In genomic region chr2:49909838-49910407, GRCm38 (mm10) we compare ENCODE assay signal across 22 mouse cellular contexts.
A peak's percentile ranks its signal among the peaks of the same experiment; 100 is the strongest.
DNase-seq lines count a peak whose midpoint lies in the region; ATAC-seq lines count a peak whose summit lies in the region.
"Had no signal": no experiment of that assay in that cellular context is flagged by ENCODE, and none has a peak within 500 bp of the region (broad histone marks: within the 10 kb centered on the region; RNA-seq: fewer than 3 reads in every experiment).

No protein-coding gene starts in this region.

- peaks cover 40% of the 10 kb centered on the region for H3K4me1 ChIP-seq in hindbrain, embryonic 10.5 days (replicated peaks)
- H3K4me1 ChIP-seq in hindbrain, embryonic 12.5 days: no peaks in the 10 kb centered on the region; the same call in 1 of the 2 replicates
- H3K4me1 ChIP-seq in stomach, embryonic 15.5 days: no peaks in the 10 kb centered on the region; the same call in 1 of the 2 replicates
- H3K4me1 ChIP-seq in neural tube, embryonic 15.5 days: peaks cover 10% of the 10 kb centered on the region; the same call in 1 of the 2 replicates
- H3K4me1 ChIP-seq: hindbrain, embryonic 15.5 days had no signal

- H3K9ac ChIP-seq in hindbrain, embryonic 12.5 days: no peak overlapping the region
- no peak overlapping the region for H3K9ac ChIP-seq in stomach, embryonic 15.5 days
- H3K9ac ChIP-seq in neural tube, embryonic 15.5 days (replicated peaks): no peak overlapping the region
- H3K9ac ChIP-seq: embryonic facial prominence, embryonic 12.5 days; forebrain, embryonic 13.5 days; heart, embryonic 15.5 days; hindbrain, embryonic 15.5 days had no signal

- ATAC-seq in hindbrain, embryonic 12.5 days (ENCODE audit: low FRiP score): no peak
- ATAC-seq in stomach, embryonic 15.5 days (ENCODE audit: insufficient read depth, low FRiP score, low read depth): peak; percentile 35; the same call in 1 of the 2 replicates
- no peak for ATAC-seq in neural tube, embryonic 15.5 days (ENCODE audit: low FRiP score)
- ATAC-seq: activated CD4-positive, CD25-positive, alpha-beta regulatory T cell, adult 4 months; forebrain, embryonic 13.5 days; intestine, postnatal 0 days had no signal

- no peaks in the 10 kb centered on the region for H3K36me3 ChIP-seq in hindbrain, embryonic 10.5 days
- no peaks in the 10 kb centered on the region for H3K36me3 ChIP-seq in hindbrain, embryonic 12.5 days
- H3K36me3 ChIP-seq in stomach, embryonic 15.5 days: no peaks in the 10 kb centered on the region
- no peaks in the 10 kb centered on the region for H3K36me3 ChIP-seq in neural tube, embryonic 15.5 days
- H3K36me3 ChIP-seq: embryonic facial prominence, embryonic 12.5 days; heart, embryonic 15.5 days; hindbrain, embryonic 15.5 days had no signal

- no peak overlapping the region for H3K4me3 ChIP-seq in hindbrain, embryonic 10.5 days
- H3K4me3 ChIP-seq in hindbrain, embryonic 12.5 days: no peak overlapping the region
- no peak overlapping the region for H3K4me3 ChIP-seq in stomach, embryonic 15.5 days (replicated peaks)
- H3K4me3 ChIP-seq in neural tube, embryonic 15.5 days (replicated peaks): no peak overlapping the region
- H3K4me3 ChIP-seq: embryonic facial prominence, embryonic 12.5 days; forebrain, embryonic 13.5 days; heart, embryonic 15.5 days; hindbrain, embryonic 15.5 days had no signal

- H3K9me3 ChIP-seq in hindbrain, embryonic 10.5 days: no peaks in the 10 kb centered on the region
- no peaks in the 10 kb centered on the region for H3K9me3 ChIP-seq in hindbrain, embryonic 12.5 days (replicated peaks)
- H3K9me3 ChIP-seq in stomach, embryonic 15.5 days: no peaks in the 10 kb centered on the region
- no peaks in the 10 kb centered on the region for H3K9me3 ChIP-seq in neural tube, embryonic 15.5 days (replicated peaks)
- H3K9me3 ChIP-seq: embryonic facial prominence, embryonic 12.5 days; forebrain, embryonic 13.5 days; heart, embryonic 15.5 days; hindbrain, embryonic 15.5 days had no signal

- WGBS in hindbrain, embryonic 10.5 days: 74% methylated on average over 6 of the region's 6 CpGs
- WGBS in hindbrain, embryonic 12.5 days: 72% methylated on average over 6 of the region's 6 CpGs
- WGBS in stomach, embryonic 15.5 days: 75% methylated on average over 6 of the region's 6 CpGs
- WGBS in neural tube, embryonic 15.5 days: 61% methylated on average over 6 of the region's 6 CpGs

- no peaks in the 10 kb centered on the region for H3K27me3 ChIP-seq in hindbrain, embryonic 10.5 days (ENCODE audit: insufficient read depth, poor library complexity, severe bottlenecking)
- H3K27me3 ChIP-seq in hindbrain, embryonic 12.5 days: no peaks in the 10 kb centered on the region
- H3K27me3 ChIP-seq in stomach, embryonic 15.5 days (replicated peaks): no peaks in the 10 kb centered on the region
- no peaks in the 10 kb centered on the region for H3K27me3 ChIP-seq in neural tube, embryonic 15.5 days (replicated peaks)
- H3K27me3 ChIP-seq: embryonic facial prominence, embryonic 12.5 days; forebrain, embryonic 13.5 days; heart, embryonic 15.5 days; hindbrain, embryonic 15.5 days had no signal

- DNase-seq in embryo, embryonic 10 days (ENCODE audit: low spot score): peak; percentile 32
- DNase-seq in embryo, embryonic 11 days: no peak
- no peak for DNase-seq in hindbrain, embryonic 10.5 days (ENCODE audit: low spot score)
- no peak for DNase-seq in right cerebral cortex, postnatal 36 days (ENCODE audit: low spot score in 2 of 2)
- DNase-seq: adrenal gland, postnatal 25 days; B cell, adult 2 months; cerebellum, adult 18-20 months; cerebellum, adult 9-11 months; cerebellum, postnatal 36 days; gastrocnemius, postnatal 36 days; heart, adult 18-20 months; heart, postnatal 14 days had no signal

- peak overlapping the region; percentile 45; the same call in 1 of the 2 replicates for H3K27ac ChIP-seq in hindbrain, embryonic 10.5 days
- H3K27ac ChIP-seq in hindbrain, embryonic 12.5 days: no peak overlapping the region
- no peak overlapping the region for H3K27ac ChIP-seq in stomach, embryonic 15.5 days
- H3K27ac ChIP-seq in neural tube, embryonic 15.5 days (replicated peaks): no peak overlapping the region
- H3K27ac ChIP-seq: embryonic facial prominence, embryonic 12.5 days; forebrain, embryonic 13.5 days; heart, embryonic 15.5 days; hindbrain, embryonic 15.5 days had no signal

- H3K4me2 ChIP-seq in hindbrain, embryonic 12.5 days (replicated peaks): no peak overlapping the region
- H3K4me2 ChIP-seq in stomach, embryonic 15.5 days: no peak overlapping the region
- H3K4me2 ChIP-seq in neural tube, embryonic 15.5 days: no peak overlapping the region
- H3K4me2 ChIP-seq: embryonic facial prominence, embryonic 12.5 days; forebrain, embryonic 13.5 days; heart, embryonic 11.5 days; heart, embryonic 15.5 days; hindbrain, embryonic 15.5 days had no signal
